In genomic region chr9:67117639-67118038, GRCm38 (mm10) we compare ENCODE assay signal across 13 mouse cellular contexts.
"Had no signal": no experiment of that assay in that cellular context is flagged by ENCODE, and none has a peak within 500 bp of the region (broad histone marks: within the 10 kb centered on the region; RNA-seq: fewer than 3 reads in every experiment).

No protein-coding gene starts in this region.

- ATAC-seq: liver, embryonic 12.5 days; midbrain, embryonic 15.5 days had no signal

- H3K9ac ChIP-seq: limb, embryonic 15.5 days; liver, embryonic 12.5 days; lung, embryonic 14.5 days; midbrain, embryonic 15.5 days had no signal

- H3K4me2 ChIP-seq: limb, embryonic 15.5 days; liver, embryonic 12.5 days; lung, embryonic 14.5 days; midbrain, embryonic 15.5 days had no signal

- DNase-seq: kidney, adult 8-10 months; kidney, postnatal 25 days; lung, embryonic 14.5 days; lung, postnatal 10 days; lung, postnatal 4 days; right cerebral cortex, postnatal 14 days; thymus, adult 2 months; thymus, postnatal 25 days had no signal

- H3K27ac ChIP-seq: left cerebral cortex, adult 2 months; liver, embryonic 12.5 days; midbrain, embryonic 15.5 days had no signal

- H3K4me1 ChIP-seq: midbrain, embryonic 15.5 days had no signal

- H3K4me3 ChIP-seq: left cerebral cortex, adult 2 months; limb, embryonic 15.5 days; liver, embryonic 12.5 days; midbrain, embryonic 10.5 days; midbrain, embryonic 15.5 days had no signal

- H3K27me3 ChIP-seq: limb, embryonic 15.5 days; liver, embryonic 12.5 days; midbrain, embryonic 15.5 days had no signal

- H3K36me3 ChIP-seq: limb, embryonic 15.5 days; liver, embryonic 12.5 days; midbrain, embryonic 10.5 days; midbrain, embryonic 15.5 days had no signal

- H3K9me3 ChIP-seq: limb, embryonic 15.5 days; liver, embryonic 12.5 days; midbrain, embryonic 10.5 days; midbrain, embryonic 15.5 days had no signal
